Mouse (Mus musculus) stomach, postnatal 0 days (tissue): ENCODE measurements around the gene Sox5.

Experiments used
- CTCF ChIP-seq: IDR thresholded peaks from 2 replicates; pipeline ENCODE4 v1.5.1; 2016; ENCODE audit warnings: antibody characterized with exemption, low read depth, mild to moderate bottlenecking, moderate library complexity
- EP300 ChIP-seq: optimal IDR thresholded peaks from 2 replicates; pipeline ENCODE3; 2016; ENCODE audit warnings: antibody characterized with exemption

GRCm38 (mm10) chr6:144737786-144738185 lies 44.0 kb downstream of the Sox5 start:
- TF ChIP-seq CTCF: no peak
- no peak for TF ChIP-seq EP300
